Mouse (Mus musculus): Measurements from ENCODE around the gene 4930562C15Rik. TPM values are rescaled to one million over a fixed set of nuclear protein-coding genes. Genes with fewer than 3 reads are reported as not detected.
A peak's percentile ranks its signal among the peaks of the same experiment; 100 is the strongest.

Gene 4930562C15Rik
- polyA plus RNA-seq, 1 experiment: not detected

DNA sequence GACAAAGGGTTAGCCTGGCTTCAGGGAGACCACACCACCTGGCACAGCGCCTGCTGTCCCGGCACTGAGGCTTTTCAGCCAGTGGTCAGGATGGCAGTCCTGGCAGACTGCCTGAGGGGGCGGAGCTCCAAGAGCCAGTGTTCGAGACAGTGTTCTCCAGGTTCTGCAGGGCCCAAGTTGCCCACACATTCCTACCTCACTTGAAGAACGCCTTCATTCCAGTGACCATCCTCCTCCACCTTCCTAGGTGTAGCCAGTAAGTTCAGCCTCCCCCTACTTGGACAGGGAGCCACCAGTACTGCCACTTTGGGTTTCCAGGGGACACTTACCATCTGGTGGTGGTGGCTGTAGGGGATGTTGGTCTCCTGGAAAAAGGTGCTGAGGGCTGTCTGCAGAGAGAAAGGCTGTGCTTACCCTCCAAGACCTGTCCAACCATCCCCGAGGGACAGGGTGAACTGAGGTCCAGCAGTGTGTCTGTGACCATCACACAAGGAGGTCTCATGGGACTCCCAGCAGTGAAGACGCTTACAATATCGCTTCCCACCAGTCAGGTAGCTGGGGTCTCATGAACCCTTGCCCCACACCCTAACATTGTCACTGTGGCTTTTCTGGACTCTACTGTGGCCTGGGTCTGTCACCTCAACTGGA, 40.9 kb downstream of the 4930562C15Rik start:
- H3K27me3 ChIP-seq (ENCODE audit: control insufficient read depth, insufficient read depth, low read length): no peaks in the 10 kb centered on the region
- H3K27ac ChIP-seq (ENCODE audit: insufficient read depth, low read depth, low read length): no peak overlapping the region
- H3K4me1 ChIP-seq (ENCODE audit: control insufficient read depth, insufficient read depth, insufficient read length, low read length): peaks cover 15% of the 10 kb centered on the region
- WGBS: 66% methylated on average over 8 of the region's 8 CpGs
- TF ChIP-seq CTCF (IDR thresholded peaks at IDR 0.05; ENCODE audit: extremely low read depth, insufficient read length, insufficient replicate concordance, low read depth, low read length) (no peak), POLR2A (IDR thresholded peaks at IDR 0.05; ENCODE audit: low read depth, low read length) (no peak)
- H3K4me3 ChIP-seq (ENCODE audit: low read depth, low read length): no peak overlapping the region
- peaks cover 10% of the 10 kb centered on the region for H3K36me3 ChIP-seq (ENCODE audit: control insufficient read depth, insufficient read depth, low read length)

DNA sequence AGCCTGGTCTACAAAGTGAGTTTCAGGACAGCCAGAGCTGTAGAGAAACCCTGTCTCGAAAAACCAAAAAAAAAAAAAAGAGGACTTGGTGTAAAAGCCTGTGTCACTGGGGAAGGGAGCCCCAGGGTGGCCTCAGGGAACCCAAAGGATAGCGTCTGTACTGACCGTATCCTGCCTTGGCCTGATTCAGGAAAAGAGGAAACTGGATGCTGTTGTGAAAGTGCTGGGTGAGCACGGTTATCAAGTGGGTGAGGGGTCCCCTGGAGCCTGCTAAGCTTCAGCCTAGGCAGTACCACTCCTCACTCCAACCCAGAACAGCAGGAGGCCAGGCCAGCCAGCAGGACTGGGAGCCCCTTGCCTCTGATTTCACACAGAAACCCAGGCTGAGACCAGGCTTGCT, 42.0 kb downstream of the 4930562C15Rik start:
- H3K27ac ChIP-seq (ENCODE audit: insufficient read depth, low read depth, low read length): no peak overlapping the region; the same call in 1 of the 2 replicates
- peaks cover 24% of the 10 kb centered on the region for H3K4me1 ChIP-seq (ENCODE audit: control insufficient read depth, insufficient read depth, insufficient read length, low read length)
- no peaks in the 10 kb centered on the region for H3K27me3 ChIP-seq (ENCODE audit: control insufficient read depth, insufficient read depth, low read length)
- 78% methylated on average over 4 of the region's 4 CpGs for WGBS
- H3K4me3 ChIP-seq (ENCODE audit: low read depth, low read length): no peak overlapping the region
- H3K36me3 ChIP-seq (ENCODE audit: control insufficient read depth, insufficient read depth, low read length): peaks cover 10% of the 10 kb centered on the region
- no peak for TF ChIP-seq POLR2A (IDR thresholded peaks at IDR 0.05; ENCODE audit: low read depth, low read length)
- TF ChIP-seq CTCF (IDR thresholded peaks at IDR 0.05; ENCODE audit: extremely low read depth, insufficient read length, insufficient replicate concordance, low read depth, low read length): no peak

DNA sequence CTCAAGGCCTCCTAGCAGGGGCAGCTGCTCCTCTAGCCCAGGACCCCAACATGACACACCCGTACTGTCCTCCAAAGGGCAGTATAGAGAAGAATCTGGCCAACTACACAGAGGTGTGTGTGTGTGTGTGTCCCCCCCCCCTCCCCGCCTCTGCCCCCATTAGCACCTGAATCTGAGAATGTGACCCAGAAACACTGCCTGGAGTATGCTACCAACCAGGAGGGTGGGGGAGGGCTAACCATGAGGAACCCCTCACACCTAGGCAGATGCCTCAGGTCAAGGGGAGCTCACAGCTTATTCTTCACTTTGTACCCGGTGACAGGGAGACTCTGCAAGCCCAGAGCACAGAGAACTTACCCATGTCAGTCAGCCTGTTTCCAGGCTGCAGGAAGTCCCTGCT, 42.5 kb downstream of the 4930562C15Rik start:
- 57% methylated on average over 3 of the region's 3 CpGs for WGBS
- no peak for TF ChIP-seq POLR2A (IDR thresholded peaks at IDR 0.05; ENCODE audit: low read depth, low read length)
- no peak for TF ChIP-seq CTCF (IDR thresholded peaks at IDR 0.05; ENCODE audit: extremely low read depth, insufficient read length, insufficient replicate concordance, low read depth, low read length)

DNA sequence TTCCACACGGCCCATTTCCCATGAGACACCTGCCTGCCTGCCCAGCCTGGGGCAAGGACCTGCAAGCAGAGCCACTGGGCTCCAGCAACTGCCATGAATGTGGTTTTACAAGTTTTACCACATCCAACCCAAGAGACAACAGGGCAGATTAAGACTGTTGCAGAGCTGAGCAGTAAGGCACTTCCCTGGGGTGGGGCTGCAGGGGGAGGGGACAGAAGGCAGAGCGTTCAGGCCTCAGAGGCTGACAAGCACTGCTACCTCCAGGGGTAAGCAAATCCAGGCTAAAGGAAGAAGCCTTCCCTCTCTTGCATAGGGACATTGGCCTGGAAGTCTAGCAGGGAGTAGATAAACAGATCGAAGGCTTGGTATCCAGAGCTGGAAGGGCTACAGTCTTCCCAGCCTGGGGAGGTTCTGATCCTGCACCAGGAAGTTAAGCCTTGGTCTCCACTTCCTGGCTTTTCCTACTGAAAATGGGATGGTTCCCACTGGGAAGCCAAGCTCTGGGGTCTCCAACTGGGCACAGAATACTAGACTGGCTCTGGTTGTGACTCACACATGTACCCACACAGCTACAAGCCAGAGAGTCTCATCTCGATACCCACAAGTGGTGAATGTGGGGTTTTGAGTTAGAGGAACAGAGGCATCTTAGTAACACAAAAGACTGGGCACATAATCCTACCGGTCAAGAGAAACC, 43.1 kb downstream of the 4930562C15Rik start:
- Histone ChIP-seq H3K36me3 (ENCODE audit: control insufficient read depth, insufficient read depth, low read length) (peaks cover 10% of the 10 kb centered on the region), H3K27me3 (ENCODE audit: control insufficient read depth, insufficient read depth, low read length) (no peaks in the 10 kb centered on the region), H3K4me1 (ENCODE audit: control insufficient read depth, insufficient read depth, insufficient read length, low read length) (peaks cover 25% of the 10 kb centered on the region), H3K27ac (ENCODE audit: insufficient read depth, low read depth, low read length) (peak overlapping the region; percentile 64), H3K4me3 (ENCODE audit: low read depth, low read length) (peak overlapping the region; percentile 98)
- no peak for TF ChIP-seq CTCF (IDR thresholded peaks at IDR 0.05; ENCODE audit: extremely low read depth, insufficient read length, insufficient replicate concordance, low read depth, low read length)
- no peak for TF ChIP-seq POLR2A (IDR thresholded peaks at IDR 0.05; ENCODE audit: low read depth, low read length)
- WGBS: 3% methylated on average over 5 of the region's 5 CpGs

More for the DNA sequence above, 42.5 kb downstream of the 4930562C15Rik start:
- no peaks in the 10 kb centered on the region for H3K27me3 ChIP-seq (ENCODE audit: control insufficient read depth, insufficient read depth, low read length)
- peak overlapping the region; percentile 57 for H3K27ac ChIP-seq (ENCODE audit: insufficient read depth, low read depth, low read length)
- peaks cover 10% of the 10 kb centered on the region for H3K36me3 ChIP-seq (ENCODE audit: control insufficient read depth, insufficient read depth, low read length)
- H3K4me1 ChIP-seq (ENCODE audit: control insufficient read depth, insufficient read depth, insufficient read length, low read length): peaks cover 25% of the 10 kb centered on the region
- H3K4me3 ChIP-seq (ENCODE audit: low read depth, low read length): peak overlapping the region; percentile 45

DNA sequence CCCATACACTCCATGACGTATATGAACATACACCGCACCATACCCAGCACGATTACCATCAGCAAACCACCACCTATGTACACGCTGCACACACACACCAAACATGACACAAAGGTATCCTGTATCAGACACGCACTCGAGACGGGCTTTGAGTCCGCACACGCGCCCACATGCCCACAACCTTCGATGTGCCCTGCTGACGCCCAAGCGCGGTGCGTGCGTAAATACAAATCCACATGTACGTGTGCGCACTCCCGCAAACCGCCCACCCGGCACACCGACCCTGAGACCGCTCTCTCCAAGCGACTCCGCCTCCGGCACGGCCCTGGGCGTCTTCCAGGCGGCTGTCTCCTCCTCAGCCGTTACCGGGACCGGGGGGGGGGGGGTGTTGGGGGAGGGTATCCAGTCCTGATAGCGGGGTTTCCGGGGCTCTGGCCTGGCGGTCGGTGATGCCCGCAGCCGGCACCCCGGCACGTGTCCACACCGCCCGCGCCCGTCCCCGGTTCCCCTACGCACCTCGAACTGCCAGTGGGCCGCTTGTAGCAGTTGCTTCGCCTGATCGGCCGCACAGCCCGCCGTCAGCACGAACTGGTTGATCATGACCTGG, 44.0 kb downstream of the 4930562C15Rik start:
- peak overlapping the region; percentile 98 for H3K4me3 ChIP-seq (ENCODE audit: low read depth, low read length)
- WGBS: under 1% methylated on average over 54 of the region's 54 CpGs
- no peak for TF ChIP-seq CTCF (IDR thresholded peaks at IDR 0.05; ENCODE audit: extremely low read depth, insufficient read length, insufficient replicate concordance, low read depth, low read length)
- H3K4me1 ChIP-seq (ENCODE audit: control insufficient read depth, insufficient read depth, insufficient read length, low read length): peaks cover 25% of the 10 kb centered on the region
- H3K27me3 ChIP-seq (ENCODE audit: control insufficient read depth, insufficient read depth, low read length): no peaks in the 10 kb centered on the region
- H3K36me3 ChIP-seq (ENCODE audit: control insufficient read depth, insufficient read depth, low read length): peaks cover 8% of the 10 kb centered on the region
- peak overlapping the region; percentile 100 for H3K27ac ChIP-seq (ENCODE audit: insufficient read depth, low read depth, low read length)

DNA sequence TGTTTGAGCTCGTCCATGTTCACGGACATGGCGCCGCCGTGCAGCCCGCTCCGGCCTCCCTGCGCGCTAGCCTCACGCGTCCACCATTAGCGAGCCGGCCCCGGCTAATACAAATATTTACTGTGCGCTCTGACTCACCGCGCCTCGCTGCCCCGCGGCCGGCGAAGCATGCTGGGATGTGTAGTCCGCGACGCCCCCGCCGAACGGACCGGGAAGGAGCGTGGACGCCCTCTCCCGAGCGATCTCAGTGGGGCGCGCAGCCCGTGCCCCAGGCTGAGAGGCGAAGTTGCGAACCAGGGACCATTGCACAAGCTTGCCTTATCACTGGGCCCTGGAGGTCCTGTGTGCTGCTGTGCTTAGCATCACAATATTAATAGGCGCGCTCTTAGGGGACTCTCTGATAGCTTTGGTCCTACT, 44.5 kb downstream of the 4930562C15Rik start:
- Histone ChIP-seq H3K27me3 (ENCODE audit: control insufficient read depth, insufficient read depth, low read length) (no peaks in the 10 kb centered on the region), H3K4me3 (ENCODE audit: low read depth, low read length) (peak overlapping the region; percentile 98), H3K27ac (ENCODE audit: insufficient read depth, low read depth, low read length) (peak overlapping the region; percentile 100), H3K36me3 (ENCODE audit: control insufficient read depth, insufficient read depth, low read length) (peaks cover 4% of the 10 kb centered on the region), H3K4me1 (ENCODE audit: control insufficient read depth, insufficient read depth, insufficient read length, low read length) (peaks cover 25% of the 10 kb centered on the region)
- TF ChIP-seq POLR2A (IDR thresholded peaks at IDR 0.05; ENCODE audit: low read depth, low read length) (peak; percentile 96), CTCF (IDR thresholded peaks at IDR 0.05; ENCODE audit: extremely low read depth, insufficient read length, insufficient replicate concordance, low read depth, low read length) (no peak)
- under 1% methylated on average over 40 of the region's 40 CpGs for WGBS

Data from small intestine, adult 2 months (tissue).